Mouse (Mus musculus): ENCODE results near the gene Rasgef1c. TPM values are rescaled to one million over a fixed set of nuclear protein-coding genes. Genes with fewer than 3 reads are reported as not detected.

The Rasgef1c gene
- polyA plus RNA-seq, 1 experiment: not detected

- Histone ChIP-seq H3ac (ENCODE audit: control insufficient read depth, insufficient read length, low read depth) (no peak overlapping the region), H3K36me3 (ENCODE audit: control insufficient read depth, insufficient read depth) (no peaks in the 10 kb centered on the region), H3K4me3 (ENCODE audit: insufficient read depth, poor library complexity, severe bottlenecking) (no peak overlapping the region), H3K79me3 (ENCODE audit: low read depth) (no peaks in the 10 kb centered on the region), H3K79me2 (ENCODE audit: control insufficient read depth, insufficient read depth) (no peaks in the 10 kb centered on the region), H3K27me3 (ENCODE audit: control insufficient read depth, insufficient read depth, insufficient read length) (peaks cover 26% of the 10 kb centered on the region)
- TF ChIP-seq MAX (IDR thresholded peaks at IDR 0.05): no peak
- TF ChIP-seq CTCF (IDR thresholded peaks at IDR 0.05; ENCODE audit: control insufficient read depth, insufficient read depth, insufficient read length): no peak
These were observed 95.7 kb downstream of the Rasgef1c start for GRCm38 (mm10) chr11:49997321-49997720.

- no peak overlapping the region for H3ac ChIP-seq (ENCODE audit: control insufficient read depth, insufficient read length, low read depth)
- H3K79me3 ChIP-seq (ENCODE audit: low read depth): no peaks in the 10 kb centered on the region
- no peak overlapping the region for H3K4me3 ChIP-seq (ENCODE audit: insufficient read depth, poor library complexity, severe bottlenecking)
- H3K27me3 ChIP-seq (ENCODE audit: control insufficient read depth, insufficient read depth, insufficient read length): peaks cover 39% of the 10 kb centered on the region
- TF ChIP-seq MAX (IDR thresholded peaks at IDR 0.05) (no peak), FOSL1 (IDR thresholded peaks at IDR 0.05; ENCODE audit: insufficient read depth, low read length, poor library complexity, severe bottlenecking) (no peak), CTCF (IDR thresholded peaks at IDR 0.05; ENCODE audit: control insufficient read depth, insufficient read depth, insufficient read length) (no peak), MYOG (IDR thresholded peaks at IDR 0.05; ENCODE audit: control insufficient read depth, extremely low read depth, insufficient read length) (no peak), MYOD1 (IDR thresholded peaks at IDR 0.05; ENCODE audit: control insufficient read depth, insufficient read length, low read depth) (no peak), CEBPB (IDR thresholded peaks at IDR 0.05; ENCODE audit: low read depth) (no peak), USF1 (IDR thresholded peaks at IDR 0.05; ENCODE audit: low read depth) (no peak)
- H3K79me2 ChIP-seq (ENCODE audit: control insufficient read depth, insufficient read depth): no peaks in the 10 kb centered on the region
- no peaks in the 10 kb centered on the region for H3K36me3 ChIP-seq (ENCODE audit: control insufficient read depth, insufficient read depth)
These were observed 101.2 kb downstream of the Rasgef1c start for GRCm38 (mm10) chr11:50002853-50003252.

GRCm38 (mm10) chr11:50007776-50008175 lies 106.1 kb downstream of the Rasgef1c start:
- Histone ChIP-seq H3K4me3 (ENCODE audit: insufficient read depth, poor library complexity, severe bottlenecking) (no peak overlapping the region), H3K79me2 (ENCODE audit: control insufficient read depth, insufficient read depth) (no peaks in the 10 kb centered on the region), H3ac (ENCODE audit: control insufficient read depth, insufficient read length, low read depth) (no peak overlapping the region), H3K36me3 (ENCODE audit: control insufficient read depth, insufficient read depth) (no peaks in the 10 kb centered on the region), H3K27me3 (ENCODE audit: control insufficient read depth, insufficient read depth, insufficient read length) (peaks cover 36% of the 10 kb centered on the region), H3K79me3 (ENCODE audit: low read depth) (no peaks in the 10 kb centered on the region)
- TF ChIP-seq MYOD1 (IDR thresholded peaks at IDR 0.05; ENCODE audit: control insufficient read depth, insufficient read length, low read depth) (no peak), CEBPB (IDR thresholded peaks at IDR 0.05; ENCODE audit: low read depth) (no peak), MAX (IDR thresholded peaks at IDR 0.05) (no peak), MYOG (IDR thresholded peaks at IDR 0.05; ENCODE audit: control insufficient read depth, extremely low read depth, insufficient read length) (no peak), CTCF (IDR thresholded peaks at IDR 0.05; ENCODE audit: control insufficient read depth, insufficient read depth, insufficient read length) (no peak), FOSL1 (IDR thresholded peaks at IDR 0.05; ENCODE audit: insufficient read depth, low read length, poor library complexity, severe bottlenecking) (no peak), USF1 (IDR thresholded peaks at IDR 0.05; ENCODE audit: low read depth) (no peak)

GRCm38 (mm10) chr11:50008231-50008630 lies 106.6 kb downstream of the Rasgef1c start:
- Histone ChIP-seq H3K36me3 (ENCODE audit: control insufficient read depth, insufficient read depth) (no peaks in the 10 kb centered on the region), H3K27me3 (ENCODE audit: control insufficient read depth, insufficient read depth, insufficient read length) (peaks cover 36% of the 10 kb centered on the region), H3K4me3 (ENCODE audit: insufficient read depth, poor library complexity, severe bottlenecking) (no peak overlapping the region), H3K79me3 (ENCODE audit: low read depth) (no peaks in the 10 kb centered on the region), H3K79me2 (ENCODE audit: control insufficient read depth, insufficient read depth) (no peaks in the 10 kb centered on the region), H3ac (ENCODE audit: control insufficient read depth, insufficient read length, low read depth) (no peak overlapping the region)
- TF ChIP-seq MYOG (IDR thresholded peaks at IDR 0.05; ENCODE audit: control insufficient read depth, extremely low read depth, insufficient read length): no peak
- no peak for TF ChIP-seq FOSL1 (IDR thresholded peaks at IDR 0.05; ENCODE audit: insufficient read depth, low read length, poor library complexity, severe bottlenecking)
- TF ChIP-seq CEBPB (IDR thresholded peaks at IDR 0.05; ENCODE audit: low read depth): no peak

- Histone ChIP-seq H3K79me2 (ENCODE audit: control insufficient read depth, insufficient read depth) (no peaks in the 10 kb centered on the region), H3K79me3 (ENCODE audit: low read depth) (no peaks in the 10 kb centered on the region), H3K27me3 (ENCODE audit: control insufficient read depth, insufficient read depth, insufficient read length) (peaks cover 48% of the 10 kb centered on the region), H3ac (ENCODE audit: control insufficient read depth, insufficient read length, low read depth) (no peak overlapping the region), H3K36me3 (ENCODE audit: control insufficient read depth, insufficient read depth) (no peaks in the 10 kb centered on the region), H3K4me3 (ENCODE audit: insufficient read depth, poor library complexity, severe bottlenecking) (no peak overlapping the region)
- TF ChIP-seq FOSL1 (IDR thresholded peaks at IDR 0.05; ENCODE audit: insufficient read depth, low read length, poor library complexity, severe bottlenecking) (no peak), USF1 (IDR thresholded peaks at IDR 0.05; ENCODE audit: low read depth) (no peak), CTCF (IDR thresholded peaks at IDR 0.05; ENCODE audit: control insufficient read depth, insufficient read depth, insufficient read length) (no peak), MYOD1 (IDR thresholded peaks at IDR 0.05; ENCODE audit: control insufficient read depth, insufficient read length, low read depth) (no peak), MAX (IDR thresholded peaks at IDR 0.05) (no peak)
These were observed 111.4 kb downstream of the Rasgef1c start for GRCm38 (mm10) chr11:50013016-50013415.

- no peaks in the 10 kb centered on the region for H3K79me2 ChIP-seq (ENCODE audit: control insufficient read depth, insufficient read depth)
- no peaks in the 10 kb centered on the region for H3K79me3 ChIP-seq (ENCODE audit: low read depth)
- no peak overlapping the region for H3ac ChIP-seq (ENCODE audit: control insufficient read depth, insufficient read length, low read depth)
- TF ChIP-seq MAX (IDR thresholded peaks at IDR 0.05) (no peak), CEBPB (IDR thresholded peaks at IDR 0.05; ENCODE audit: low read depth) (no peak), USF1 (IDR thresholded peaks at IDR 0.05; ENCODE audit: low read depth) (no peak), FOSL1 (IDR thresholded peaks at IDR 0.05; ENCODE audit: insufficient read depth, low read length, poor library complexity, severe bottlenecking) (no peak), MYOG (IDR thresholded peaks at IDR 0.05; ENCODE audit: control insufficient read depth, extremely low read depth, insufficient read length) (no peak), MYOD1 (IDR thresholded peaks at IDR 0.05; ENCODE audit: control insufficient read depth, insufficient read length, low read depth) (no peak), CTCF (IDR thresholded peaks at IDR 0.05; ENCODE audit: control insufficient read depth, insufficient read depth, insufficient read length) (no peak)
- H3K36me3 ChIP-seq (ENCODE audit: control insufficient read depth, insufficient read depth): no peaks in the 10 kb centered on the region
- H3K27me3 ChIP-seq (ENCODE audit: control insufficient read depth, insufficient read depth, insufficient read length): peaks cover 51% of the 10 kb centered on the region
- no peak overlapping the region for H3K4me3 ChIP-seq (ENCODE audit: insufficient read depth, poor library complexity, severe bottlenecking)
These were observed 114.9 kb downstream of the Rasgef1c start for GRCm38 (mm10) chr11:50016503-50016902.

Measured in C2C12 (cell line).